Mouse (Mus musculus): ENCODE results near the gene Cts7.

The Cts7 gene

GRCm38 (mm10) chr13:61358097-61358496 lies at the start of gene Cts7:
TSS of gene Cts7 (minus strand) at chr13:61358197.
- in situ Hi-C loops (cut with MseI, MboI): no loop called here

Measured in mouse trophoblast stem cell (cell line).